Mouse (Mus musculus) hindbrain, embryonic 11.5 days (tissue): ENCODE data around the gene Pcgf1. TPM values are rescaled to one million over a fixed set of nuclear protein-coding genes. Genes with fewer than 3 reads are reported as not detected.

ENCODE experiments used
- ATAC-seq: fragments of 200-750 bp; cut with Nextera tagmentation; 2 replicates; pipeline ENCODE4 v1.8.0; 2017; ENCODE audit warnings: mild to moderate bottlenecking, moderate TSS enrichment, moderate library complexity; ENCODE audit not compliant: low FRiP score
- DNase-seq: peaks from one replicate; pipeline ENCODE4 v3.0.0-alpha.2; 2015; ENCODE audit warnings: low spot score
- H3K27ac ChIP-seq: fragments of 300-500 bp; sonication (generic); 2 replicates; pipeline ENCODE4 v1.5.1; 2014; ENCODE audit warnings: mild to moderate bottlenecking, low read depth, low read length
- H3K27me3 ChIP-seq: fragments of 300-500 bp; sonication (generic); 2 replicates; pipeline ENCODE4 v1.6.1; 2014; ENCODE audit warnings: mild to moderate bottlenecking, low read length, moderate library complexity, mixed read lengths; ENCODE audit not compliant: control insufficient read depth, insufficient read depth
- H3K36me3 ChIP-seq: fragments of 300-500 bp; sonication (generic); 2 replicates; pipeline ENCODE4 v1.6.1; 2014; ENCODE audit warnings: mild to moderate bottlenecking, low read length, moderate library complexity, mixed read lengths; ENCODE audit not compliant: control insufficient read depth, insufficient read depth
- H3K4me1 ChIP-seq: fragments of 300-500 bp; sonication (generic); replicated peaks from 2 replicates; pipeline ENCODE4 v1.6.1; 2014; ENCODE audit warnings: low read length, mixed read lengths; ENCODE audit not compliant: control insufficient read depth, insufficient read depth
- H3K4me2 ChIP-seq: fragments of 300-500 bp; sonication (generic); replicated peaks from 2 replicates; pipeline ENCODE4 v1.6.1; 2014; ENCODE audit warnings: mild to moderate bottlenecking, low read depth, low read length
- H3K4me3 ChIP-seq: fragments of 300-500 bp; sonication (generic); 2 replicates; pipeline ENCODE4 v1.5.1; 2014; ENCODE audit warnings: low read depth, low read length
- H3K9ac ChIP-seq: fragments of 300-500 bp; sonication (generic); 2 replicates; pipeline ENCODE4 v1.6.1; 2014; ENCODE audit warnings: low read depth, low read length
- H3K9me3 ChIP-seq: fragments of 300-500 bp; sonication (generic); 2 replicates; pipeline ENCODE4 v1.6.1; 2016; ENCODE audit warnings: low read length; ENCODE audit not compliant: control insufficient read depth
- WGBS: fragments of 180-500 bp; shearing (Covaris S2); extraction: QIAGEN DNeasy Blood & Tissue Kit; methylation state at CpG from one replicate; pipeline ENCODE4 v1.1.7; 2014; 5-methylcytosine and 5-hydroxymethylcytosine counted together
- polyA plus RNA-seq: library from polyadenylated mRNA; unstranded; fragments of >200 nt; fragmentation: Nextera tagmentation; extraction: Ambion mirVana; gene quantifications from 2 replicates; pipeline ENCODE4 v1.2.1, GENCODE M21; 2014

Pcgf1 gene
- polyA plus RNA-seq, 1 experiment from 2014 or later: 38.1 TPM

GRCm38 (mm10) chr6:83101688-83102556 lies 24.3 kb downstream of the Pcgf1 start:
- WGBS: under 1% methylated on average over 74 of the region's 74 CpGs

DNA sequence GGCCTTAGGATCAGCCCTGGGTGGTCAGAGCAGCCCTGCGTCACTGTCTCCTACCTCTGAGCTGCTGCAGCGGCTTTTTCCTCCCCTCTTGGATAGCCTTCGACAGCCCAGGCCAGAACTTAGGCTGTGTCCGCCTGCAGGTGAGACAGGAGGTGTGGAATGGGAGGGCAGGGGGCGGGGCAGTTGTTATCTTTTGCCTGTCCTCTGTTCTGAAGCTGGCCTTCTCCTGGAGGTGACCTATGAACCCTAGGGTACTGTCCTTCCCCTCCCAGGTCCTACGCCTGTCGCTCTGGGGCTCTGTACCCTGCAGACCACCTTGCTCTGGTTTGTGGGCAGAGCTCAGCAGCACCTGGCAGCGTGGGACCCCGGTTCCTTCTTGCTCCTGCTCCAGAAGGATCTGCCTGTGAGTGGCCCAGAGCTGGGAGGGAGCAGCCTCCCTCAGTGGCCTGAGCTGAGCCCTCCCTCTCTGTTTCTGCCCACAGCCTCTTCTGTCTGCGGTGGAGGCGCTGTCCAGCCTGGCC lies 25.5 kb downstream of the Pcgf1 start:
- Histone ChIP-seq H3K27me3 (no peaks in the 10 kb centered on the region), H3K27ac (no peak overlapping the region), H3K9ac (no peak overlapping the region; the same call in 1 of the 2 replicates), H3K36me3 (no peaks in the 10 kb centered on the region), H3K4me2 (peak overlapping the region; percentile 96), H3K4me1 (peaks cover 11% of the 10 kb centered on the region; the same call in 1 of the 2 replicates), H3K4me3 (no peak overlapping the region), H3K9me3 (no peaks in the 10 kb centered on the region)
- WGBS: 49% methylated on average over 11 of the region's 11 CpGs
- ATAC-seq (no peak), DNase-seq (no peak)

More at GRCm38 (mm10) chr6:83101688-83102556, 24.3 kb downstream of the Pcgf1 start:
- Histone ChIP-seq H3K36me3 (no peaks in the 10 kb centered on the region), H3K9ac (peak overlapping the region; percentile 76), H3K9me3 (no peaks in the 10 kb centered on the region), H3K4me3 (peak overlapping the region; percentile 56), H3K4me2 (peak overlapping the region; percentile 96), H3K27ac (peak overlapping the region; percentile 64), H3K4me1 (peaks cover 8% of the 10 kb centered on the region; the same call in 1 of the 2 replicates), H3K27me3 (no peaks in the 10 kb centered on the region)
- peak; percentile 70 for DNase-seq
- peak; percentile 84 for ATAC-seq

DNA sequence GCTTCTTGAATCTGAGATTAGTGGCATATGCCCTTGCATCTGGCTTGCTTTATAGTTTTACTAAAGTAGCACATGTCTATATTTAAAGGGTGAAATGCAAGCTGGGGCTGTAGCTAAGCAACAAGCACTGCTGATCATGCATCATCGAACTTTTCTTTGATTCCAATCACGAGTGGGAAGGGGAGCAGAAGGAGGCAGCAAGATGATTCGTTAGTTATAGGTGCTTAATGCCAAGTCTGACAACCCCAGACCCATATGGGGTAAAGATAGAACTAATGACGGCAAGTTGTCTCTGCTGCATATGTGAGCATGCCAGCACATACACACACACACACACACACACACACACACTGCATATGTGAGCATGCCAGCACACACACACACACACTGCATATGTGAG lies 26.5 kb downstream of the Pcgf1 start:
- DNase-seq (no peak), ATAC-seq (no peak)
- 83% methylated on average over 4 of the region's 4 CpGs for WGBS
- H3K4me3 ChIP-seq: no peak overlapping the region
- H3K4me2 ChIP-seq: no peak overlapping the region
- no peaks in the 10 kb centered on the region for H3K36me3 ChIP-seq
- no peak overlapping the region for H3K27ac ChIP-seq
- H3K27me3 ChIP-seq: no peaks in the 10 kb centered on the region
- no peak overlapping the region for H3K9ac ChIP-seq
- H3K9me3 ChIP-seq: no peaks in the 10 kb centered on the region
- H3K4me1 ChIP-seq: peaks cover 12% of the 10 kb centered on the region; the same call in 1 of the 2 replicates

DNA sequence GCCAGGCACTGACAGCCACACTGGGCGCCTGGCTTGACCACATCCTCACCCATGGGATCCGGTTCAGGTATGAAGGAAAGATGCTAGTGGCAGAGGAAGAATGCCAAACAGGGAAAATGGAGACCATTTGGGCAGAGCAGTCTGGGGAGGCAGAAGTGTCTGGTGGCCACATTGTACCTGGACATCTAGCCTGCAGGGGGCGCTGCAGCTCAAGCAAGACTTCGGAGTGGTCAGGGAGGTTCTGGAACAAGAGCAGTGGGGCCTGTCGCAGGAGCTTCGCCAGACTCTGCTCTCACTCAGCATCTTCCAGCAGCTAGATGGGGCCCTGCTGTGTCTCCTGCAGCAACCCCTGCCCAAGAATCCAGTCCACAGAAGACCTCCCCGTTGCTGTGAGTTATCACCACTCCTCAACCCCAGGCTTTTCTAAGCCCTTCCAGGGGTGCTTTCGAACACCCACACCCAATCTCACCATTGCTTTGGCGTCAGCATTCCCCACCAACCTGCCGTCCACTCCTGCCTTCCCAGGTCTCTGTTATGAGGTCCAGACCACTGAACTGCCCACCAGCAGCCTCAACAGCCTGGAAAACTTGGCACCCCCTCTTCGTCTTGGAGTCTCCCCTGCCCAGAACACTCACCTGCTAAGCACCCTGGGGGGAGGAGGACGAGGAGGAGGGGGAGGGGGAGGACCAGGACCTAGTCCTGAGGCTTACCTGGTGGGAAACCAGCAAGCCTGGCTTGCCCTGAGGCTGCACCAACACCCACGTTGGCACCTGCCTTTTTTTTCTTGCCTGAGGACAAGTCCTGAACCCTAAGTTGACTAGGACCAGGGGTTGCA lies 30.1 kb downstream of the Pcgf1 start:
- 33% methylated on average over 13 of the region's 13 CpGs for WGBS
- H3K36me3 ChIP-seq: no peaks in the 10 kb centered on the region
- DNase-seq (peak; percentile 89), ATAC-seq (peak; percentile 42)
- no peak overlapping the region for H3K9ac ChIP-seq
- H3K4me3 ChIP-seq: peak overlapping the region; percentile 94; the same call in 1 of the 2 replicates
- peak overlapping the region; percentile 87 for H3K4me2 ChIP-seq
- H3K4me1 ChIP-seq: peaks cover 11% of the 10 kb centered on the region; the same call in 1 of the 2 replicates
- H3K27me3 ChIP-seq: no peaks in the 10 kb centered on the region
- H3K27ac ChIP-seq: no peak overlapping the region
- H3K9me3 ChIP-seq: no peaks in the 10 kb centered on the region

GRCm38 (mm10) chr6:83108762-83109668 lies 31.3 kb downstream of the Pcgf1 start, which contains the start of gene Mrpl53:
TSS of gene Mrpl53 (plus strand) at chr6:83109040.
- Histone ChIP-seq H3K4me1 (peaks cover 5% of the 10 kb centered on the region; the same call in 1 of the 2 replicates), H3K4me2 (peak within 1 kb of the TSS; percentile 87), H3K27me3 (no peaks in the 10 kb centered on the region), H3K4me3 (peak within 1 kb of the TSS; percentile 94), H3K36me3 (no peaks in the 10 kb centered on the region), H3K9ac (peak within 1 kb of the TSS; percentile 90), H3K9me3 (no peaks in the 10 kb centered on the region), H3K27ac (peak within 1 kb of the TSS; percentile 74)
- under 1% methylated on average over 76 of the region's 76 CpGs for WGBS
- DNase-seq (peak; percentile 88), ATAC-seq (peak; percentile 89)

DNA sequence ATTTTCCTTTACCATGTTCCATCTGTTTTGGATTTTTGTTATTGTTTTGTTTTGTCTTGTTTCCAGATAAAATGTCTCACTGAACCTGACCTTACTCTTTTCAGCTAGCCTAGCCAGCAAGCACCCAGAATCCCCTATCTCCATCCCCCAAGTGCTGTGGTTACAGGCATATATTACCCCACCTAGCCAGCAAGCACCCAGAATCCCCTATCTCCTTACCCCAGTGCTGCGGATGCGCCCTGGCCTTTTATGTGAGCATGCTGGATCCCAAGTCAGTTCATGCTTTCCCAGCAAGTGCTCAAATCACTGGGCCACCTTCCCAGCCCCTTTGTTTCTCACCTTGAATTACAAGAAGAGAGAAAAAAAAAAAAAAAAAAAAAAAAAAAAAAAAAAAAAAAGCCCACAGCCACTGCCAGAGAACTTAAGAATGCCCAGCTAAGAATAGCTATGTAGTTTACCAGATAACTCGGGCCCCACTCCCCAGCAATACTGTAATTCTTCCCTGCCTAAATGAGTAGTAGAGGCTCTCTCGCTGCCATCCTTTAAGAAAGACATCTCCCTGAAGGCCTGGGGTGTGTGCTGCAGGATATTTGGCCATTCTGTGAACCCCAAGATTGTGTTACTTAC lies 34.0 kb downstream of the Pcgf1 start:
- H3K27ac ChIP-seq: no peak overlapping the region
- no peak overlapping the region for H3K4me3 ChIP-seq
- H3K36me3 ChIP-seq: no peaks in the 10 kb centered on the region
- no peak for DNase-seq
- H3K4me1 ChIP-seq: peaks cover 6% of the 10 kb centered on the region; the same call in 1 of the 2 replicates
- no peak overlapping the region for H3K4me2 ChIP-seq
- no peak for ATAC-seq
- no peaks in the 10 kb centered on the region for H3K27me3 ChIP-seq
- H3K9ac ChIP-seq: no peak overlapping the region
- no peaks in the 10 kb centered on the region for H3K9me3 ChIP-seq
- 95% methylated on average over 4 of the region's 4 CpGs for WGBS

DNA sequence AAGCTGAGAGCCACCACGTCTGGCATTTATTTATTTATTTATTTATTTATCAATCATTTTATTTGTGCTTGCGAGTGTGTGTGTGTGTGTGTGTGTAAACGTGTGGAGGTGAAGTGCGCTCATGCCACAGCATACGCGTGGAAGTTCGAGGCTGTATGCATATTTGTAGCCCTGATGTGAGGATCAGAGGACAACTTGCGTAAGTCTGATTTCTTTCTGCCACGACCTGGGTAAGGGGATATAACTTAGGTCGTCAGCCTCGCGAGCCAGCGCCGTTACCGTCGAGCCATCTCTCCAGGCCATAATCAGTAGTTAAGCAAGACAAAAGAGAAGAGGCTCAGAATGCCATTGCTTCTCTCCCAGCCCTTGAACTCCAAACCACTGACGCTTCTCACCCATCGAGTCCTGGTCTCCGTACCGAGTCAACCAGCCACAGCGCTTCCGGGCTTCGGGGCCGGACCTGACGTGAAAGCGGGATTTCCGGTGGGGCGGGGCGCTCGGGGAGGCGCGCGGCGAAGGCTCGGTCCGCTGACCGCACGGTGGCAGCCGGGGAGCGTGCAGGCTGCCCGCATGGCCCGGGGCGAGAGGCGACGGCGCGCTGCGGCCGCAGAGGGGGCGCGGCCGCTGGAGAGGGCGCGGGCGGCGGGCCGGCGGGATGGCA lies 37.5 kb downstream of the Pcgf1 start, which contains the start of gene Mogs:
Gene Mogs, plus strand, starts transcription at position 486 of the 661 bp plus-strand sequence.
- WGBS: 2% methylated on average over 56 of the region's 58 CpGs
- DNase-seq (peak; percentile 93), ATAC-seq (peak; percentile 92)
- Histone ChIP-seq H3K4me3 (peak within 1 kb of the TSS; percentile 88), H3K9me3 (no peaks in the 10 kb centered on the region), H3K27me3 (no peaks in the 10 kb centered on the region), H3K36me3 (0 out of 2 replicates have a peak, but pooled peaks cover 7% of the 10 kb centered on the region), H3K9ac (peak within 1 kb of the TSS; percentile 88), H3K4me2 (peak within 1 kb of the TSS; percentile 83), H3K27ac (peak within 1 kb of the TSS; percentile 75), H3K4me1 (peaks cover 8% of the 10 kb centered on the region)
